Mouse (Mus musculus) ovary, adult 18-20 months (tissue): ENCODE measurements around the gene Lmo1.

ENCODE experiments used
- DNase-seq: peaks from one replicate; pipeline ENCODE4 v3.0.0; 2022; ENCODE audit warnings: low spot score, mixed read lengths

Lmo1 gene

GRCm38 (mm10) chr7:109174949-109175669 lies at the start of gene Lmo1:
Lmo1 (minus strand) TSS chr7:109175207.
- no peak for DNase-seq

- DNase-seq = no peak
Measured at GRCm38 (mm10) chr7:109221716-109222110, 46.7 kb upstream of the Lmo1 start.

GRCm38 (mm10) chr7:109220766-109221715 lies 46.0 kb upstream of the Lmo1 start:
- no peak for DNase-seq

GRCm38 (mm10) chr7:109220026-109220425 lies 45.0 kb upstream of the Lmo1 start:
- DNase-seq = no peak

GRCm38 (mm10) chr7:109218977-109219271 lies 43.9 kb upstream of the Lmo1 start:
- DNase-seq = no peak

- DNase-seq = peak; percentile 48
Measured at GRCm38 (mm10) chr7:109218130-109218976, 43.3 kb upstream of the Lmo1 start.

GRCm38 (mm10) chr7:109209804-109210203 lies 34.8 kb upstream of the Lmo1 start:
- no peak for DNase-seq

GRCm38 (mm10) chr7:109207811-109208210 lies 32.8 kb upstream of the Lmo1 start:
- no peak for DNase-seq

GRCm38 (mm10) chr7:109206358-109206757 lies 31.4 kb upstream of the Lmo1 start:
- DNase-seq = no peak

- no peak for DNase-seq
Measured at GRCm38 (mm10) chr7:109203140-109203539, 28.1 kb upstream of the Lmo1 start.

GRCm38 (mm10) chr7:109200559-109200958 lies 25.6 kb upstream of the Lmo1 start:
- DNase-seq = no peak

- no peak for DNase-seq
Measured at GRCm38 (mm10) chr7:109197161-109197650, 22.2 kb upstream of the Lmo1 start.

GRCm38 (mm10) chr7:109196399-109197082 lies 21.5 kb upstream of the Lmo1 start:
- no peak for DNase-seq

GRCm38 (mm10) chr7:109195982-109196381 lies 21.0 kb upstream of the Lmo1 start:
- DNase-seq = peak; percentile 23

- DNase-seq = no peak
Measured at GRCm38 (mm10) chr7:109194850-109195249, 19.8 kb upstream of the Lmo1 start.

- no peak for DNase-seq
Measured at GRCm38 (mm10) chr7:109187244-109188035, 12.4 kb upstream of the Lmo1 start.

GRCm38 (mm10) chr7:109185975-109186374 lies 11.0 kb upstream of the Lmo1 start:
- DNase-seq = no peak

GRCm38 (mm10) chr7:109185564-109185963 lies 10.6 kb upstream of the Lmo1 start:
- no peak for DNase-seq

- DNase-seq = no peak
Measured at GRCm38 (mm10) chr7:109176688-109177087, 1.7 kb upstream of the Lmo1 start.
